Mouse (Mus musculus) neural tube, embryonic 11.5 days (tissue): Measurements from ENCODE around the gene R3hdm2. TPM values are rescaled to one million over a fixed set of nuclear protein-coding genes. Genes with fewer than 3 reads are reported as not detected.

Source experiments
- ATAC-seq: fragments of 200-750 bp; cut with Nextera tagmentation; 2 replicates; pipeline ENCODE4 v1.8.0; 2017; ENCODE audit warnings: moderate number of reproducible peaks, mild to moderate bottlenecking, moderate TSS enrichment, moderate library complexity; ENCODE audit not compliant: insufficient read depth, low FRiP score, low TSS enrichment
- DNase-seq: peaks from one replicate; pipeline ENCODE4 v3.0.0-alpha.2; 2015; ENCODE audit warnings: low spot score
- H3K27ac ChIP-seq: fragments of 300-500 bp; sonication (generic); 2 replicates; pipeline ENCODE4 v1.5.1; 2014; ENCODE audit warnings: low read depth, mild to moderate bottlenecking, low read length
- H3K27me3 ChIP-seq: fragments of 300-500 bp; sonication (generic); 2 replicates; pipeline ENCODE4 v1.6.1; 2014; ENCODE audit warnings: mild to moderate bottlenecking, low read length, mixed read lengths; ENCODE audit not compliant: control insufficient read depth, insufficient read depth
- H3K36me3 ChIP-seq: fragments of 300-500 bp; sonication (generic); 2 replicates; pipeline ENCODE4 v1.6.1; 2014; ENCODE audit warnings: mild to moderate bottlenecking, low read length, moderate library complexity, mixed read lengths; ENCODE audit not compliant: control insufficient read depth, insufficient read depth
- H3K4me1 ChIP-seq: fragments of 300-500 bp; sonication (generic); 2 replicates; pipeline ENCODE4 v1.6.1; 2014; ENCODE audit warnings: low read length, mixed read lengths; ENCODE audit not compliant: control insufficient read depth, insufficient read depth
- H3K4me2 ChIP-seq: fragments of 300-500 bp; sonication (generic); 2 replicates; pipeline ENCODE4 v1.6.1; 2014; ENCODE audit warnings: low read depth, mild to moderate bottlenecking, moderate library complexity
- H3K4me3 ChIP-seq: fragments of 300-500 bp; sonication (generic); 2 replicates; pipeline ENCODE4 v1.5.1; 2014; ENCODE audit warnings: low read depth, low read length
- H3K9ac ChIP-seq: fragments of 300-500 bp; sonication (generic); 2 replicates; pipeline ENCODE4 v1.6.1; 2014; ENCODE audit warnings: mild to moderate bottlenecking, low read length
- H3K9me3 ChIP-seq: fragments of 300-500 bp; sonication (generic); 2 replicates; pipeline ENCODE4 v1.6.1; 2016; ENCODE audit warnings: low read length; ENCODE audit not compliant: control insufficient read depth
- WGBS: fragments of 180-500 bp; shearing (Covaris S2); extraction: QIAGEN DNeasy Blood & Tissue Kit; methylation state at CpG from one replicate; pipeline ENCODE4 v1.1.7; 2014; 5-methylcytosine and 5-hydroxymethylcytosine counted together
- polyA plus RNA-seq: library from polyadenylated mRNA; unstranded; fragments of >200 nt; fragmentation: Nextera tagmentation; extraction: Ambion mirVana; gene quantifications from 2 replicates; pipeline ENCODE4 v1.2.1, GENCODE M21; 2014

The R3hdm2 gene
- polyA plus RNA-seq, 1 experiment from 2014 or later: 27.4 TPM

- H3K4me2 ChIP-seq: no peak within 1 kb of the TSS
- no peak for ATAC-seq
- no peaks in the 10 kb centered on the region for H3K4me1 ChIP-seq
- H3K36me3 ChIP-seq: no peaks in the 10 kb centered on the region
- WGBS: 77% methylated on average over 22 of the region's 22 CpGs
- no peak within 1 kb of the TSS for H3K4me3 ChIP-seq
- H3K27me3 ChIP-seq: no peaks in the 10 kb centered on the region
- no peak within 1 kb of the TSS for H3K9ac ChIP-seq
- no peak for DNase-seq
- H3K9me3 ChIP-seq: no peaks in the 10 kb centered on the region
- H3K27ac ChIP-seq: no peak within 1 kb of the TSS
Measured at GRCm38 (mm10) chr10:127369834-127370820, 10.0 kb upstream of the R3hdm2 start, which contains the start of gene Inhbc. Inhbc (minus strand) TSS chr10:127370431.

- Histone ChIP-seq H3K4me1 (no peaks in the 10 kb centered on the region), H3K27me3 (no peaks in the 10 kb centered on the region), H3K27ac (no peak overlapping the region), H3K9ac (no peak overlapping the region), H3K4me2 (no peak overlapping the region), H3K36me3 (no peaks in the 10 kb centered on the region), H3K9me3 (no peaks in the 10 kb centered on the region), H3K4me3 (no peak overlapping the region)
- ATAC-seq: no peak
- 73% methylated on average over 2 of the region's 2 CpGs for WGBS
- no peak for DNase-seq
Measured at GRCm38 (mm10) chr10:127371023-127371422, 9.1 kb upstream of the R3hdm2 start.

- Histone ChIP-seq H3K27me3 (no peaks in the 10 kb centered on the region), H3K4me3 (no peak overlapping the region), H3K36me3 (no peaks in the 10 kb centered on the region), H3K4me2 (no peak overlapping the region), H3K9ac (no peak overlapping the region), H3K9me3 (no peaks in the 10 kb centered on the region), H3K27ac (no peak overlapping the region), H3K4me1 (peaks cover 5% of the 10 kb centered on the region; the same call in 1 of the 2 replicates)
- DNase-seq: no peak
- no peak for ATAC-seq
- 79% methylated on average over 3 of the region's 3 CpGs for WGBS
Measured at GRCm38 (mm10) chr10:127377700-127378099, 2.4 kb upstream of the R3hdm2 start.

GRCm38 (mm10) chr10:127379654-127380053 lies 473 bp upstream of the R3hdm2 start:
- 90% methylated on average over 8 of the region's 8 CpGs for WGBS
- ATAC-seq (no peak), DNase-seq (no peak)

GRCm38 (mm10) chr10:127380767-127381742 lies 928 bp downstream of the R3hdm2 start:
- ATAC-seq: peak; percentile 70
- Histone ChIP-seq H3K4me3 (peak overlapping the region; percentile 78), H3K4me2 (peak overlapping the region; percentile 68), H3K9ac (peak overlapping the region; percentile 85), H3K27ac (peak overlapping the region; percentile 97), H3K36me3 (no peaks in the 10 kb centered on the region), H3K27me3 (no peaks in the 10 kb centered on the region), H3K9me3 (no peaks in the 10 kb centered on the region), H3K4me1 (peaks cover 5% of the 10 kb centered on the region; the same call in 1 of the 2 replicates)
- 2% methylated on average over 28 of the region's 79 CpGs for WGBS
- peak; percentile 78 for DNase-seq

More at GRCm38 (mm10) chr10:127379654-127380053, 473 bp upstream of the R3hdm2 start:
- Histone ChIP-seq H3K9me3 (no peaks in the 10 kb centered on the region), H3K4me2 (peak overlapping the region; percentile 68), H3K27ac (no peak overlapping the region), H3K27me3 (no peaks in the 10 kb centered on the region), H3K9ac (peak overlapping the region; percentile 85), H3K4me3 (peak overlapping the region; percentile 78), H3K4me1 (peaks cover 5% of the 10 kb centered on the region; the same call in 1 of the 2 replicates), H3K36me3 (no peaks in the 10 kb centered on the region)

- Histone ChIP-seq H3K4me1 (peaks cover 5% of the 10 kb centered on the region; the same call in 1 of the 2 replicates), H3K27ac (peak overlapping the region; percentile 97; the same call in 1 of the 2 replicates), H3K27me3 (no peaks in the 10 kb centered on the region), H3K9ac (peak overlapping the region; percentile 85), H3K4me3 (peak overlapping the region; percentile 78; the same call in 1 of the 2 replicates), H3K9me3 (no peaks in the 10 kb centered on the region), H3K36me3 (no peaks in the 10 kb centered on the region), H3K4me2 (peak overlapping the region; percentile 68)
- DNase-seq (no peak), ATAC-seq (no peak)
- WGBS: 65% methylated on average over 2 of the region's 2 CpGs
Measured at GRCm38 (mm10) chr10:127381743-127382134, 1.6 kb downstream of the R3hdm2 start.

- no peaks in the 10 kb centered on the region for H3K9me3 ChIP-seq
- 79% methylated on average over 6 of the region's 6 CpGs for WGBS
- no peak overlapping the region for H3K9ac ChIP-seq
- H3K4me2 ChIP-seq: no peak overlapping the region
- no peak overlapping the region for H3K27ac ChIP-seq
- ATAC-seq (no peak), DNase-seq (no peak)
- H3K27me3 ChIP-seq: no peaks in the 10 kb centered on the region
- H3K36me3 ChIP-seq: no peaks in the 10 kb centered on the region; the same call in 1 of the 2 replicates
- H3K4me1 ChIP-seq: no peaks in the 10 kb centered on the region
- H3K4me3 ChIP-seq: no peak overlapping the region
Measured at GRCm38 (mm10) chr10:127391774-127392173, 11.6 kb downstream of the R3hdm2 start.

- Histone ChIP-seq H3K4me1 (no peaks in the 10 kb centered on the region), H3K9me3 (no peaks in the 10 kb centered on the region), H3K27me3 (no peaks in the 10 kb centered on the region), H3K36me3 (no peaks in the 10 kb centered on the region; the same call in none of the 2 replicates), H3K4me2 (no peak overlapping the region), H3K27ac (no peak overlapping the region), H3K4me3 (no peak overlapping the region), H3K9ac (no peak overlapping the region)
- DNase-seq: no peak
- ATAC-seq: no peak
- WGBS: 97% methylated on average over 3 of the region's 3 CpGs
Measured at GRCm38 (mm10) chr10:127404701-127405100, 24.6 kb downstream of the R3hdm2 start.
